Comparison of ENCODE assay signal across 10 mouse cellular contexts in the genomic region with DNA sequence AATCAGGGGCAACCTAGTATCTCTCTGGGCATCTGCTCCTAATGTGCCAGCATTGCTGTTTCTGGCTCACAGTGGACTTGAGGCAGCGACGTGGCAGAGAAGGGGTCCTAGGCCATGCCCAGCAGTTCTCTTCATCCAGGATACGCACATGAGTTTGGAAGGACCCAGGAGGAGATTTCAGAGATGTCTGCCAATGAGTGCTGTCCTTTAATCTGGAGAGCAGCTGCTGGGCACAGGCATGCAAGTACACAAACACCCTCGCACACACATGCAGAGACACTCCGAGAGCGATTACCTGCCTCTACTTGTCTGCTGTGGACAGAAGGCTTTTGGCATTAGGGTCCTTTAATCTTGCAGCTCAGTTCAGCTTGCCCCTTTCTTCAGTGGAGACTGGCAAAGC. TPM values are rescaled to one million over a fixed set of nuclear protein-coding genes. Genes with fewer than 3 reads are reported as not detected.
A peak's percentile ranks its signal among the peaks of the same experiment; 100 is the strongest.
DNase-seq lines count a peak whose midpoint lies in the region; ATAC-seq and TF ChIP-seq lines count a peak whose summit lies in the region.
"Had no signal": no experiment of that assay in that cellular context is flagged by ENCODE, and none has a peak within 500 bp of the region (broad histone marks: within the 10 kb centered on the region; RNA-seq: fewer than 3 reads in every experiment).

Gene Filip1l (plus strand): TSS at position 343 of the 400 bp plus-strand sequence.

- peaks cover 17% of the 10 kb centered on the region; the same call in 1 of the 2 replicates for H3K4me1 ChIP-seq in midbrain, embryonic 13.5 days (replicated peaks)
- peaks cover 15% of the 10 kb centered on the region for H3K4me1 ChIP-seq in midbrain, embryonic 10.5 days
- H3K4me1 ChIP-seq in embryonic facial prominence, embryonic 13.5 days: peaks cover 19% of the 10 kb centered on the region
- 0 out of 2 replicates have a peak, but pooled peaks cover 12% of the 10 kb centered on the region for H3K4me1 ChIP-seq in heart, postnatal 0 days (ENCODE audit: control insufficient read depth, insufficient read depth)
- H3K4me1 ChIP-seq: forebrain, embryonic 15.5 days had no signal

- 86% methylated on average over 6 of the region's 6 CpGs for WGBS in midbrain, embryonic 13.5 days
- WGBS in midbrain, embryonic 10.5 days: 90% methylated on average over 6 of the region's 6 CpGs
- 64% methylated on average over 6 of the region's 6 CpGs for WGBS in embryonic facial prominence, embryonic 13.5 days
- WGBS in heart, postnatal 0 days: 41% methylated on average over 6 of the region's 6 CpGs

- no peak within 1 kb of the TSS for H3K9ac ChIP-seq in midbrain, embryonic 13.5 days (replicated peaks)
- no peak within 1 kb of the TSS for H3K9ac ChIP-seq in embryonic facial prominence, embryonic 13.5 days
- H3K9ac ChIP-seq in heart, postnatal 0 days (replicated peaks; ENCODE audit: low read depth, low read length): peak within 1 kb of the TSS; percentile 63
- H3K9ac ChIP-seq: forebrain, embryonic 15.5 days had no signal

- TF ChIP-seq CTCF in heart, postnatal 0 days (IDR thresholded peaks at IDR 0.05; ENCODE audit: low read depth): no peak

- no peak for DNase-seq in midbrain, embryonic 10.5 days (ENCODE audit: low spot score)
- DNase-seq in heart, postnatal 0 days (ENCODE audit: low spot score): peak; percentile 40
- no peak for DNase-seq in embryo, embryonic 9.5 days (ENCODE audit: extremely low spot score)
- no peak for DNase-seq in c-Kit-positive CD71-positive TER-119-positive erythroid progenitor cells, embryonic 14.5 days (ENCODE audit: low spot score)
- no peak for DNase-seq in thymus, adult 18-20 months

- no peaks in the 10 kb centered on the region for H3K9me3 ChIP-seq in midbrain, embryonic 13.5 days
- H3K9me3 ChIP-seq in midbrain, embryonic 10.5 days (replicated peaks): no peaks in the 10 kb centered on the region
- no peaks in the 10 kb centered on the region for H3K9me3 ChIP-seq in embryonic facial prominence, embryonic 13.5 days
- H3K9me3 ChIP-seq in heart, postnatal 0 days (replicated peaks; ENCODE audit: control insufficient read depth, low read length): no peaks in the 10 kb centered on the region
- H3K9me3 ChIP-seq: forebrain, embryonic 15.5 days; megakaryocyte, embryonic 14.5 days had no signal

- H3K4me2 ChIP-seq in midbrain, embryonic 13.5 days (replicated peaks): no peak within 1 kb of the TSS
- H3K4me2 ChIP-seq in embryonic facial prominence, embryonic 13.5 days: no peak within 1 kb of the TSS
- peak within 1 kb of the TSS; percentile 69 for H3K4me2 ChIP-seq in heart, postnatal 0 days (ENCODE audit: low read depth, low read length)
- H3K4me2 ChIP-seq: forebrain, embryonic 15.5 days had no signal

- no peaks in the 10 kb centered on the region for H3K36me3 ChIP-seq in midbrain, embryonic 13.5 days
- H3K36me3 ChIP-seq in midbrain, embryonic 10.5 days: no peaks in the 10 kb centered on the region
- no peaks in the 10 kb centered on the region for H3K36me3 ChIP-seq in embryonic facial prominence, embryonic 13.5 days
- no peaks in the 10 kb centered on the region; the same call in 1 of the 2 replicates for H3K36me3 ChIP-seq in heart, postnatal 0 days (replicated peaks; ENCODE audit: control insufficient read depth, insufficient read depth, low read length)
- H3K36me3 ChIP-seq: forebrain, embryonic 15.5 days had no signal

- ATAC-seq in midbrain, embryonic 13.5 days: 0 out of 2 replicates have a peak, but pooled peaks have one; percentile 3
- ATAC-seq in embryonic facial prominence, embryonic 13.5 days (ENCODE audit: insufficient number of reproducible peaks, insufficient read depth, low FRiP score, low TSS enrichment, low read depth): no peak
- ATAC-seq in heart, postnatal 0 days (ENCODE audit: insufficient read depth, low read depth): peak; percentile 52
- ATAC-seq in neutrophil, adult 5-6 weeks (ENCODE audit: extremely low read depth, insufficient number of reproducible peaks, low FRiP score, poor library complexity, severe bottlenecking): no peak
- ATAC-seq: forebrain, embryonic 15.5 days had no signal

- H3K27me3 ChIP-seq in midbrain, embryonic 13.5 days: no peaks in the 10 kb centered on the region
- no peaks in the 10 kb centered on the region for H3K27me3 ChIP-seq in midbrain, embryonic 10.5 days (ENCODE audit: low read depth, poor library complexity, severe bottlenecking)
- no peaks in the 10 kb centered on the region for H3K27me3 ChIP-seq in embryonic facial prominence, embryonic 13.5 days
- no peaks in the 10 kb centered on the region for H3K27me3 ChIP-seq in heart, postnatal 0 days (ENCODE audit: control insufficient read depth, insufficient read depth, low read length)
- H3K27me3 ChIP-seq: forebrain, embryonic 15.5 days; megakaryocyte, embryonic 14.5 days had no signal

- no peak within 1 kb of the TSS for H3K4me3 ChIP-seq in midbrain, embryonic 13.5 days (replicated peaks)
- no peak within 1 kb of the TSS for H3K4me3 ChIP-seq in midbrain, embryonic 10.5 days
- H3K4me3 ChIP-seq in embryonic facial prominence, embryonic 13.5 days: no peak within 1 kb of the TSS
- H3K4me3 ChIP-seq in heart, postnatal 0 days (ENCODE audit: low read depth, low read length): peak within 1 kb of the TSS; percentile 47
- H3K4me3 ChIP-seq: forebrain, embryonic 15.5 days; megakaryocyte, embryonic 14.5 days had no signal

- H3K27ac ChIP-seq in midbrain, embryonic 13.5 days: no peak within 1 kb of the TSS
- no peak within 1 kb of the TSS for H3K27ac ChIP-seq in midbrain, embryonic 10.5 days (replicated peaks)
- H3K27ac ChIP-seq in embryonic facial prominence, embryonic 13.5 days: no peak within 1 kb of the TSS; the same call in 1 of the 2 replicates
- H3K27ac ChIP-seq in heart, postnatal 0 days (ENCODE audit: low read depth): peak within 1 kb of the TSS; percentile 94
- H3K27ac ChIP-seq: forebrain, embryonic 15.5 days had no signal

- TF ChIP-seq EP300 in heart, postnatal 0 days (IDR thresholded peaks at IDR 0.05; ENCODE audit: low read depth): no peak

RNA-seq across cellular contexts. Expression of gene Filip1l, which starts in this region (rescaled TPM):
- polyA plus RNA-seq in midbrain, embryonic 13.5 days (2015; fragmentation: Nextera tagmentation; extraction: Ambion mirVana): 1.8 and 2.9 TPM in 2 replicates
- polyA plus RNA-seq in midbrain, embryonic 10.5 days (2016; fragmentation: Nextera tagmentation; extraction: Ambion mirVana): 6.7 and 7.0 TPM in 2 replicates
- 24.0 and 27.6 TPM in 2 replicates for polyA plus RNA-seq in embryonic facial prominence, embryonic 13.5 days (2015; fragmentation: Nextera tagmentation; extraction: Ambion mirVana)
- total RNA-seq in heart, postnatal 0 days (2014; rRNA removed; ENCODE audit: low replicate concordance): 14.1 and 18.2 TPM in 2 replicates
- polyA plus RNA-seq in heart, postnatal 0 days (2015; fragmentation: Nextera tagmentation; extraction: Ambion mirVana): 23.8 and 26.0 TPM in 2 replicates
- 192 and 206 TPM in 2 replicates for total RNA-seq in neutrophil, adult 5-6 weeks (2017)

Comparison
In these comparisons a context has a peak if more than half of its experiments do, and no peak if none do; other contexts are left out.
1. RNA of gene Filip1l (total RNA-seq): 192 to 206 TPM in neutrophil, adult 5-6 weeks; 14.1 to 18.2 TPM in heart, postnatal 0 days; every median in the first group is over 10 times any median in the second.
2. ATAC-seq: peak in midbrain, embryonic 13.5 days (single experiment) and heart, postnatal 0 days (single experiment); none in embryonic facial prominence, embryonic 13.5 days (single experiment) and neutrophil, adult 5-6 weeks (single experiment).